Comparison of ENCODE assay signal across 31 mouse cellular contexts in the genomic region with DNA sequence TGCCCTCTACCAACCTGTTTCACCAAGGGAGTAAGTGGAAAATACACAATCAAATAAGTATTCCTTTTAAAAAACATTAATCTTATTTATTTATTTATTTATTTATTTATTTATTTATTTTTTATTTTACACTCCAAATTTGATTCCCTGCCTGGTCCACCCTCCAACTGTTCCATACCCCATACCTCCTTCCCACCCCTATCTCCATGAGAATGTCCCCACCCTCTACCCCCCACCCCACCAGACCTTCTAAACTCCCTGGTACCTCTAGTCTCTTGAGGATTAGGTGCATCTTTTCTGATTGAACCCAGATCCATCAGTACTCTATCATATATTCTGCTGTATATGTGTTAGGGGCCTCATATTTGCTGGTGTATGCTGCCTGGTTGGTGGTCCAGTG.
"Had no signal": no experiment of that assay in that cellular context is flagged by ENCODE, and none has a peak within 500 bp of the region (broad histone marks: within the 10 kb centered on the region; RNA-seq: fewer than 3 reads in every experiment).

No protein-coding gene starts in this region.

- ATAC-seq: liver, embryonic 12.5 days; liver, postnatal 0 days; lung, postnatal 0 days; midbrain, embryonic 13.5 days; midbrain, embryonic 15.5 days; midbrain, embryonic 16.5 days had no signal

- DNase-seq: left cerebral cortex, postnatal 4 days; liver; liver, embryonic 13.5 days; liver, postnatal 0 days; lung, adult 18-20 months; lung, adult 2 months; lung, embryonic 14.5 days; lung, postnatal 10 days; lung, postnatal 14 days; lung, postnatal 36 days; lung, postnatal 4 days had no signal

- H3K4me2 ChIP-seq: limb, embryonic 12.5 days; limb, embryonic 13.5 days; limb, embryonic 15.5 days; liver, embryonic 11.5 days; liver, embryonic 12.5 days; liver, embryonic 13.5 days; liver, embryonic 15.5 days; lung, embryonic 14.5 days; lung, embryonic 15.5 days; midbrain, embryonic 12.5 days; midbrain, embryonic 13.5 days; midbrain, embryonic 15.5 days; neural tube, embryonic 12.5 days had no signal

- H3K27me3 ChIP-seq: limb, embryonic 12.5 days; limb, embryonic 13.5 days; limb, embryonic 15.5 days; liver, embryonic 12.5 days; liver, embryonic 13.5 days; liver, embryonic 15.5 days; lung, embryonic 15.5 days; megakaryocyte, embryonic 14.5 days; midbrain, embryonic 12.5 days; midbrain, embryonic 13.5 days; midbrain, embryonic 15.5 days; neural tube, embryonic 12.5 days had no signal

- H3K9me3 ChIP-seq: limb, embryonic 10.5 days; limb, embryonic 12.5 days; limb, embryonic 13.5 days; limb, embryonic 15.5 days; liver, embryonic 12.5 days; liver, embryonic 13.5 days; liver, embryonic 15.5 days; lung, embryonic 15.5 days; megakaryocyte, embryonic 14.5 days; midbrain, embryonic 10.5 days; midbrain, embryonic 12.5 days; midbrain, embryonic 13.5 days; midbrain, embryonic 15.5 days; neural tube, embryonic 12.5 days had no signal

- H3K4me3 ChIP-seq: left cerebral cortex, adult 2 months; limb, embryonic 10.5 days; limb, embryonic 12.5 days; limb, embryonic 13.5 days; limb, embryonic 15.5 days; liver, embryonic 12.5 days; liver, embryonic 13.5 days; liver, embryonic 15.5 days; lung, embryonic 15.5 days; megakaryocyte, embryonic 14.5 days; midbrain, embryonic 10.5 days; midbrain, embryonic 12.5 days; midbrain, embryonic 13.5 days; midbrain, embryonic 15.5 days; myocyte; neural tube, embryonic 12.5 days had no signal

- H3K4me1 ChIP-seq: limb, embryonic 10.5 days; limb, embryonic 12.5 days; limb, embryonic 13.5 days; limb, embryonic 15.5 days; liver, embryonic 12.5 days; liver, embryonic 13.5 days; liver, embryonic 15.5 days; lung, embryonic 15.5 days; megakaryocyte, embryonic 14.5 days; midbrain, embryonic 10.5 days; midbrain, embryonic 12.5 days; midbrain, embryonic 13.5 days; midbrain, embryonic 15.5 days; neural tube, embryonic 12.5 days had no signal

- H3K36me3 ChIP-seq: limb, embryonic 10.5 days; limb, embryonic 12.5 days; limb, embryonic 13.5 days; limb, embryonic 15.5 days; liver, embryonic 12.5 days; liver, embryonic 13.5 days; liver, embryonic 15.5 days; lung, embryonic 15.5 days; midbrain, embryonic 10.5 days; midbrain, embryonic 12.5 days; midbrain, embryonic 13.5 days; midbrain, embryonic 15.5 days; neural tube, embryonic 12.5 days had no signal

- H3K27ac ChIP-seq: left cerebral cortex, adult 2 months; limb, embryonic 10.5 days; limb, embryonic 12.5 days; limb, embryonic 13.5 days; limb, embryonic 15.5 days; liver, embryonic 12.5 days; liver, embryonic 13.5 days; liver, embryonic 14.5 days; liver, embryonic 15.5 days; lung, embryonic 15.5 days; macrophage; midbrain, embryonic 10.5 days; midbrain, embryonic 12.5 days; midbrain, embryonic 13.5 days; midbrain, embryonic 15.5 days; neural tube, embryonic 12.5 days had no signal

- H3K9ac ChIP-seq: limb, embryonic 12.5 days; limb, embryonic 13.5 days; limb, embryonic 15.5 days; liver, embryonic 12.5 days; liver, embryonic 13.5 days; liver, embryonic 14.5 days; liver, embryonic 15.5 days; liver, postnatal 0 days; lung, embryonic 14.5 days; lung, embryonic 15.5 days; midbrain, embryonic 12.5 days; midbrain, embryonic 13.5 days; midbrain, embryonic 15.5 days; neural tube, embryonic 12.5 days had no signal
